Mouse (Mus musculus) kidney, adult 18-20 months (tissue): ENCODE data around the gene Pars2.

Source experiments
- DNase-seq: peaks from one replicate; pipeline ENCODE4 v3.0.0; 2021

The Pars2 gene

DNA sequence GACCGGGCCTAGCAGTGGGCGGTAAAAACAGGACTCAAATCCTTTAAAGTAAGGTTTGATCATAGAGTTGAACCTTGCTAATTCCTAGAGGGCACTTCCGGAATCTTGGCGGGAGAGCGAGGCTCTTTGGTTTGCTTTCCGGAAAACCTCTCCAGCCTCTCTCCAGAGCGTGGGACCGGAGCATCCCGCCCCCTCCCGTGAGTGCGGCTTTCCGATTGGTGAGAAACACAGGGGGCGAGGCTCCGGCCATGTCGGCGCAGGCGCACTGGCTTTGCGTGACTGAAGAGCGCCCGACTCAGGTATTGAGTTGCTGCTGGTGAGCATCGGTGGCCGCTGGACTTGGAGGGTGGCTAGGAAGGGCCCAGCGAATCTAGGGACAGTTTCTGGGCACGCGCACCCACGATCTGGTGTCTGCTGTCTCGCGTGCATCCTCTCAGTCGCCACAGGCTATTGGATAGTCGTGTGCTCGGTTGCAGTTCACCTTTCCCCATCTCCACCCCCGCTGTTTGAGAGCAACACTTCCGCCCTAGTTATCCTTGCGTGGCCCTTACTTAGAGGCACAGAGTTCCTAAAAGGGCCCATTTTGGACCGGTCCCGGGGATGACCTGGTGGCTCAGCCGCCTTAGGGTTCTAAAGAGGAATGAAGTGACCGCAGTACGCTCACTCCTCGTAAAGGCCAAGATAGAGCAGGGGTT is at the start of gene Pars2:
TSS of gene Pars2 (plus strand) at position 237 of the 695 bp plus-strand sequence.
- peak; percentile 95 for DNase-seq

DNA sequence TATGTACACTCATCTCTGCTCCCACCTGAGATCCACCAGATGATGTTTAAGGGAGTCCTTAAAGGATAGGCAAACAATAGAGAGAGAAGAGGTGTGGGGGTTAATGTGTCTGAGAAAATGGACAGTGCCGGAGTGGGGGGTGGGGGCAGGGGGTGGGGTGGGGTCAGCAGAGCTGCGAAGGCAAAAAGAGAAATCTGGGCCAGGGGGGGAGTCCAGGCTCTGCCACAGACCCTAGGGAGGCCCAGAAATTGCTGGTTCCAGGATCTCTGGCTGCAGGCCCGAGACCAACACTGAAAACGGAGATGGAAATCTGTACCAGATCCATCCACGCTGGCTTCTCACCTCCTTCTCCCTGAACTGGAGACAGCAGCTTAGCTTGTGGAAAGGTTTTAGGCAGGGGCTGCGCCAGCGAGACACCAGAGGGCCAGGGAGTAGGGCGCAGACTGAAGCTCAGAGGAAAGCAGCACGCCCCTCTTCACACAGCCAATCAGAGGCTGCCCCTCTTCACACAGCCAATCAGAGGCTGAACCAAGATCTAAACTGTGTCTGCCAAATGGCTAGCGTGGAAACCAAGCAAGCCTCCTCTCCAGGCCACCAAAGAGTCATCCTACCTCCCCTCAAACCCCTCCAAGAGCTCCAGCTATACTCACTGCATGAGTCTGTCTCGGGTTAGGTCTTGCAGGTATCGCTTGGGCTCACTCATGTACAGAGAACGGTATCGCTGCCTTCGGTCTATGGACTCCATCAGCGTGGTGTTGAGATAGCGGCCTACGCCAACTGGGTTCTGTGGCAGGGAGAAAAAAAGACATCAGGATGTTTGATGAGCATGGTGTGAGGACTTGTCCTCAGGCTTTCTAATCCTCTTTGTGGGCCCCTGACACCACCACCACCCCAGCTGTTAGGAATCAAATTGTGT is 44.0 kb upstream of the Pars2 start:
- no peak for DNase-seq

DNA sequence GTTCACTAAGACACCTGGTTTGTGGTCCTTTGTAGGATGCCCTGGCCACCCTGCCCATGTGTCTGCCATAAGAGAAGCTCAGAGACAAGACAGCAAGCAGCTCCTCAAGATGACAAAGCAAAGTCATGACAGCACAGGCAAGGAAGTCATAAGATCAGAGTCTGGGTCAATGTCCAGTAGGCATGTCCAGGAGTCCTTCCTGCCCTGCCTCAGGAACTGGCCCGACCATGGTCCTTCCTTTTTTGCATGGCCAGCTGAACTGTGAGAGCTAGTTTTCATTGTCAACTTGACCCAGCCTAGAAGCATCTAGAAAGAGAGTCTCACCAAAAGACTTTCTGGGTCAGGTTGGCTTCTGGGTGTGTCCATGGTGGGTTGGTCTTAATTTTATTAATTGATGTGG is 43.0 kb upstream of the Pars2 start:
- no peak for DNase-seq

DNA sequence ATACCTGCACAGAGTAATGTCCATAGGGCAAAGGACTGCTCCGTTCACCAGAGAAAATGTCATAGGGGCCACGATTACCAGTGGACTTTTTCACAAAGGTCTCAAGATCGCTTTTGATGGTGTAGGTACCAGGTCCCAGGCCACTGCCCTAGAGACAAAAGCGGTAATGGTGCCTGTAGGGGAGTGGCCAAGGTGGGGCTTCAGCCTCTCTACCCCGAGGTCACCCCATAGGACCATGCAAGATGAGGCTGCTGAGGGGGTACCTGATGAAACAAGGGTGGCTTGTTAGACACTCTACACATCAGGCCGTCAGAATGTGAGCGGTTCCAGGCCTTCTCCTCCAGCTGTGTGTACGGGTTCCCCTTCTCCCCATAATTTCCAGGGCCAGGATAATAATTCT is 37.8 kb upstream of the Pars2 start:
- no peak for DNase-seq

DNA sequence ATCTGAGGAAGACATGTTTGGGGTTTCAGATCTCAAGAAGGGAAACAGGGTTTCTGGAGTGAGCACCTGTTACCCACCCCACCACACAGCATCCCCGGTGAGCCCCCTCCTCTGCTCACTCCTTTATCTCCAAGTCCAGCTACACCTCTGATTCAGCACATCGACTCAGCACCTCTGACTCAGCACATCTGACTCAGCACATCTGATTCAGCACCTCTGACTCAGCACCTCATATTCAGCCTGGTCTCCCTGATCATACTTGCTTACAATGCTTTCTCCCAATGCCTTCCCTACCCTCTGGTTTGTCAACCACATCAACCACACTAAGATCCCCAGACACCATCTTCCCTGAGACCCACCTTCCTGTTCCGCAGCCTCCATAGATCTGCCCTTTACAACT is 37.3 kb upstream of the Pars2 start:
- DNase-seq, result no peak

DNA sequence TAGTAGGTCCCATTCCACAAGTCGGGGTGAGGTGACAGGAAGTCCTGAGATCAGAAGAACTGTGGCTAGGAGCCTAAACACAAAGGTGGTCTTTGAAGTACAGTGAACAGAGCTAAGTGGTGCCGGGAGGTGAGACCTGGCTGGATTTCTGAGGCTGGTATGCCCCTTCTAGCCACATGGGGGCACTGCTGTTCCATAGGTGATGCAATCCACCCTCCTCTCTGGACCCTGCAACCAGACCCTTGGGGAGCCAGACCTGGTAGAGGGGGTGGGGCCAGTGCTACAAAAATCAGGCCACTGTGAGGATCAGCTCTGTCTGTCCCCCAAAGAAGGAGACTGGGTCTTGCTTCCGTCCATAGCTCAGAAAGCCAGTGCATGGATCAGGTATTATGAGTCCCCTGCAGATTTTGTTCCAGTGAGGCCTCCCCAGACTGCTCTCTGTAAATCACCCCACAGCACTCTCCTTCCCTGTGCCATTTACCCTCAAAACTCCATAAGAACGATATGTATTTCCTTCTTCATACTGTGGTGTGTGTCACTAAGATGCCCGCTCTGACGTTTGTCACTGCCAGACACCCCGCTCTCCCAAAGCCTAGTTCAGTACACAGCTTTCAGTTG is 36.6 kb upstream of the Pars2 start:
- peak; percentile 78 for DNase-seq

DNA sequence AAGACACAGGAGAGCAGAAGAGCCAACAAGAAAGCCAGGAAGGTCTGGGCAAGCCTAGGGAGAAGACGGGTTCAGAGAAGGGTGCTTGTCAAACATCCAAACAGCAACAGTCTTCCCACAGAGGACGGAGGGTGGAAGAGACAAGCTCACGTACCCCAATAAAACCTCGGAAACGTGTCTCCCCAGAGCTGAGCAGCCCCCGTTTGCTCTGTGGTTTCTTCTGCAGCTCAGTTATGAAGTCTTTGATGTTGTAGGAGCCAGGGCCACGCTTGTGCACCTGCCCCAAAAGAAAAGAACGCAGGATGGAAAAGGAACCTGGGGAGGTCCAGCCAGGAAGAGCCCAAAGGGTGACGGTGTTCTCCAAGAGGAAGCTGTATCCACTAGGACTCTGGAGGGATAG is 36.0 kb upstream of the Pars2 start:
- DNase-seq, result no peak

DNA sequence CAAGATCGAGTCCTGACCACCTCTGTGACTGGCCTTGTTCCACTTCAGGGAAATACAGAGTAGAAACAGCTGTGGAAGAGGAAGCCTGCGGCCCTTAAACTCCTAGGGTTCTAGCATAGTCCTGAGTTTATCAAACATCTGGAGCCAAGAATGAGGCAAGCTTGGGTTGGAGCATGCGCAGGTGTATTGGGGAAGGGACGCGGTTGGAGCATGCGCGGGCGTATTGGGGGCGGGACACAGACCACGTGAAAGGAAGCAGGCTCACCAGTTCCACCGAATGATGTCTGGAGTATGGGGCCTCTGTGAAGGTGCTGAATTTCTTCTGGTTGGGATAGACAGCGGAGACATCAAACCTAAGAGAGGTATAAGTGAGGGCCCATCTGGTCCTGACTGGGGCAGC is 35.2 kb upstream of the Pars2 start:
- no peak for DNase-seq

DNA sequence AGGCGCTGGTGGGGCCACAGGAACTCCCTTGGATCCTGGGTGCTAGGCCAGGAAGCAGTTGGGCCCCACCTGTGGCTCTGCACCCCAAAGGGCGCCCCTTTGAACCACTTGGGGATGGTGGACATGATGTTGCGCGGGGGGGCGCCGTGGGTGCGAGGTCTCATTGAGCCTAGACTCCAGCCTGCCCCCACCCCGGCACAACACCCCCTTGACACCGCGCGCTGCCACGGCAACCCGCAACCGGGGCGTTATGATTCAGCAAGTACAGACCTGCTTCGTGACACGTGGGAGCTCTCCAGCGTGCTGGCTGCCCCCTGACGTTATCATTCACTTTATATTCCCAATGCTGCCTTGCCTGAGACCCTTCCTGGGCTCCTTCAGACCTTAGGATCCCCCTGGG is 33.8 kb upstream of the Pars2 start, which contains the start of gene Lexm:
TSS of gene Lexm (minus strand) at position 186 of the 400 bp plus-strand sequence.
- no peak for DNase-seq

DNA sequence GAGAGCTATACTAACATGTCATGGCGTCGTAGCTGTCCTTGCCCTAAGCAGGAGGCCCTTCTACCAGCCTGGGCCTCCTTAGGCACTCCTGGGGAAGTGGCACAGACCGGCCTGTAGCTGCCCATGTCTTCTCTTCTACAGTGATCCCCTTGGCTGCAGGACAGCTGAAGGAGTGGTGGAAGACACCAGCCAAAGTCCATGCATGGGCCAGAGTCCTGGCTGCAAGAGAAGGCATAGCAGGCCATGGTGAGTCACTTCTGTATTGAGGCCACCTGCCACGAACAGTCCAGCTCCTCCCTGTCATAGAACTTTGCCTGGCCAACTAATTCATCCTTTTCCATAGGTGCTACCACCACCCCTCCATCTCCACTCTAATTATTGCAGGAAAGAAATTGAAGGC is 32.0 kb upstream of the Pars2 start:
- DNase-seq, result no peak

DNA sequence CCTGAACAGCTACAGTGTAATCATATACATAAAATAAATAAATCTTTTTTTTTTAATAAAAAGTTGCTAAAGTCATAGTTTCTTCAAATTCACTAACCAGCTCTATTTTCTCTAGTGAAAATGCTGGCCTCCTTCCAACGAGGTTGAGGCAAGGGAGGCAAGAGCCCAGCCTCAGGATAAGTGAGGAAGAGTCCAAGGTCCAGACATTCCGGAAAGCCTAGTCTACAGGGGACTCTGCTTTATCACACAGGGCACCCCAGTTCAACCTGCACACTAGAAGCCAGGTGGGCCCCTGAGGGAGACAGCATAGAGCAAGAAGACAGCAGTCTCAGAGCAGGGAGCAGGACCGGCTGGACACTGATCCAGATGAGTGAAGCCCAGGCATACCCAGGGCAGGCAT is 29.4 kb upstream of the Pars2 start:
- no peak for DNase-seq

DNA sequence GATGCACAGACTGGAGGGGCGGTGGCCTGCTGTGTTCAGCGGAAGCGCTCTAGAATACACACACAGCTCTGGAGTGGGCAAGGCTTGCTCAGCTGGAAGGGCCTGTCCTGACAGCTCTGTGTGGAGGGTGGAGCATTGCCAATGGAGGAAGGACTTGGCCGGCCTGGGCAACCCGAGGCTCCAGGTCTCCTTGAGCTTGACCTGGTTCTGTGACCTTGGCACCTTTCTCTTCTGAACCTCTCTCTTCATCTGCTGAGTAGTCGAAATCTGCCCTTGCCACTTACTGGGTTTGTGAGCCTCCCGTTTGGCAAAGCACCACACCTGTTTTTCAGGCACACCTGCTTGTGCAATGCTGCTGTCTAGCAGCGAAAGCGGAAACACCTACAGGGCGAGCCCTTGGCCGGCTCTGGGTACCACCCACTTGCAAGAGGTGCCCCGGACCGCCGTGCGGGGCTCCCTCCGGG is 28.8 kb upstream of the Pars2 start, which contains the start of gene Ttc22:
TSS of gene Ttc22 (plus strand) at position 403 of the 464 bp plus-strand sequence.
- DNase-seq, result peak; percentile 77

DNA sequence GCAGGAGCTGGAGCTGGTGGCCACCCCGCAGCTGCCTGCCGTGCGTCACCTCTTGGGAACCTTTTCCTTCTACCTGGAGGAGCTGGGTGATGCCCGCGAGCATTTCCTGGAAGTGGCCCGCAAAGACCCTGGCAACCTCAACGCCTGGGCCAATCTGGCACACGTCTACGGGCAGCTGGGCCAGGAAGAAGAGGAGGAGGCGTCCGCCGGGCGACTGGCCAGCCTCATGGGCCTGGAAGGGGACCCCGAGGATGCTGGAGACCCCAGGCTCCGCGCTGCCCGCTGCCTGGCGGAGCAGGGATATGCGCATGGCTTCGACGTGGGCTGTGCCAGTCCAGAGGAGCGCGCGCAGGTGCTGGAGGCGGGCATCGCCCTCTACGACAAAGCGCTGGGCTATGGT is 28.2 kb upstream of the Pars2 start:
- DNase-seq, result no peak

DNA sequence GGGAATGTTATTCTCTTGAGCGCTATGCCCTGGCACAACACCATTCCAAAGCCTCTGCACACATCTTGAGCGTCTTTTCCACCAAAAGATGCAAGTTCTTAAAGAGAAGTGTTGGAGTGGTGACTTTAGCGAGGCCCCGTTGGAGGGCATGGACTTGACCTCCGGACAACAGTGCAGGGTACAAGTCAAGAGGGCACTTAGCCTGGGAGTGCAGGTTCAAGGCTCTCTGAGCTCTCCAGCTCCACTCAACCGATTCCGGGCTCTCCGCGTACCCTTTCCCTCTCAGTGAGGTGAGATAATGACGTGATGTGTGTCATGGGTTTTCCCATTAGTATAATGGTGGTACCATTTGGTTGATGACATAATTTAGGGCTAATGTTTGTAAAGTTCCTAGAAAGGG is 26.6 kb upstream of the Pars2 start:
- DNase-seq, result no peak

DNA sequence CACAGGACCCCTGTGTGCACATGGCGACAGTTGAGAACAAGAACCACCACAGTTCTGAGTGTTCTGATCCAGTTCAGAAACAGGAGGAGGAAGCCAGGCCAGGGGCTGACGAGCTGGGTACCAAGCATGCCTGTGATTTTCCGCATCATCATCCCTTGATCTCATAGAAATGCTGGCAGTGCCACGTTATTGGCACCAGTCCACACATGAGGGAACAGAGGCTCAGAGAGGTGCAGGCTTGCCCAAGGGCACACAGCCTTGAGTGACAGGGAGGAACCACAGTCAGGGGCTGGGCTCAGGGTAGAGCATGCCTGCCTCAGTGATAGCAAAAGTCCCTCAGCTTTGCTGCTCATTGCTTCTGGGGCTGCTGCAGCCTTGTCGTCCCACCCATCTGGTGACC is 23.1 kb upstream of the Pars2 start:
- DNase-seq, result no peak

DNA sequence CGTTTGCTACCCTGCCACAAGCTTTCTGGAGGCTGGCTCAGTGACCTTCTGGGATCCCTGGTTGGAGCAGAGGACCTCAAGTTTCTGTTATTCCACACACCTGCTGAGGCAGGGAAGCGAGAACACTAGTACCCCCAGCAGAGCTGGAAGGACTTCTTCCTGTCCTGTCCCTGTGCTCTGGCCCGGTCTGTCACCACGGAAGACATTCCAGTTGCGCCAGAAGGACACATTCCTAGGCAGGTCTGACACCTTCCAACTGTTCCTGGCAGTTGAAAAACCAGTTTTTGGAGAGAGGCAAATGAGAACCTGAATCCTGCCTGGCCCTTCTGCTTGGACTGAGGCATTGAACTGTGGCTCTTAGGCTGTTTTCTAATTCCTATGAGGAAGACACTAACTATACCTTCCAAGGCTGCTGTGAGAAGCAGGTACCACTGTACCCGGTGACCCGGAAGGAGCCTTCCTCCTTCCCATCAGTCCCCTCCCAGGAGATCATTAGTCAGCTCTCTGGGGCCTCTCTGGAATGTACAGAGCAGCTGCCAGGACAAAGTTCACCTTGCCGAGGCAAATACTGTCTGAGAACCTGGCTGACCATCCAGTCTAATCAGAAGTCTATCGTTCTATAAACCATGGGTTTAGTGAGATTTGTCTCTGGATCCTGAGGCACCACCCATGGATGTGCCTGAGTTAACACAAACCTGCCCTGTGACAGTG is 22.1 kb upstream of the Pars2 start:
- peak; percentile 71 for DNase-seq

DNA sequence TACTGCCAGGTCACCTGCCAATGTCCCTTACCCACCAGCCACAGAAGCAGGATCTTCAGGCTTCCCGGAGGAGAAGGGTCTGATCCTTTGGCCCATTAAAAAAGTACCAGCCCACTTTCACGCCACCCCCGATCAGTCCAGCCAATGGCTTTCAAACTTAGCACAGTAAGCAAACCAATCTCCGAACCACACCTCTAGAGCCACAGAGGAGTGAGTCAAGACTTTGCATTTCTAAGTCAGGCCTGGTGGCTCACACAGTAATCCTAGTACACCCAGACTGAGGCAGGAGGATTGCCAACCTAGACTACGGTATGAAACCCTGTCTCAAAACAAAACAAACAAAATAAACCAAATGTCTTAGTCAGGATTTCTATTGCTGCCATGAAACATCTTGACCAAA is 21.5 kb upstream of the Pars2 start:
- DNase-seq, result no peak

DNA sequence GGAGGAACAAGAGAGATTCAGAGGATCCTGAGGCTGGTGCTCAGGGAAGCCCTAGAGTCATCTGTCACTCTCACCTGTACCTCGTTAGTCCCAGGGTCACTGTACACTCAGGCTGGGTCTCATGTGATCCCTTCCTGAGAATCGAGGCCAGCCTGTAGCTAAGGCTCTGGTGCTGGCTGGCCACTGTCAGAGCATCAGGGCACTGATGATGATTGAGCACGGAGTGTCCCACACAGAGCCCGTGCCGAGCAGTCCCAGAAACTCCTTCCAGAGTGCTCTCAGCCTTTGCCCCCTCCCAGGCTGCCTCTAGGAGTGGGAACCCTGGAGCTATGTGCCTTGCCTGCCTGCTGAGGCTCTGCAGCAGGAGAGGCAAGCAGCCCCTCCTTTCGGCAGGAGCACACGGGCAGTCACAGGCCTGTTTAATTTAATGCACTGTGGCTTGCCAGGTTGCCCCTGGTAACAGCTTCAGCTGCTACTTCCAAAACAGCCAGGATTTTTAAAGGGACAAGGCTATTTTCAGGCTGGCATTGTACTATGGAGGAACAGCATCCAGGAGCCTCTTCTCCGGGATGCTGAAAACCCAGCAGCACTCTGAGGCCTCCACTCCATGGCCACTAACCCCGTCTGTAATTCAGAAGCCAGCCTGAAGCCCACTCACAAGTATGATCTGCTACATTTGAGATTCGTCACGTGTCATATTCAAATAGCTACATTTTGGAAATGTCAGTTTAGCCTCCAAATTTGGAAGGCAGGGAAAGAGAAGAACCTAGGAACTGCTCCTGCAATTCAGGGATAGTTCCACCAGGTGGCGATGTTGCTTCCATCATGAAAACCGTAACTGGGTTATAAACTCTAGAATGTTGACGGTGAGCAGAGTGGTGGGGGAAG is 20.3 kb upstream of the Pars2 start:
- peak; percentile 82 for DNase-seq

DNA sequence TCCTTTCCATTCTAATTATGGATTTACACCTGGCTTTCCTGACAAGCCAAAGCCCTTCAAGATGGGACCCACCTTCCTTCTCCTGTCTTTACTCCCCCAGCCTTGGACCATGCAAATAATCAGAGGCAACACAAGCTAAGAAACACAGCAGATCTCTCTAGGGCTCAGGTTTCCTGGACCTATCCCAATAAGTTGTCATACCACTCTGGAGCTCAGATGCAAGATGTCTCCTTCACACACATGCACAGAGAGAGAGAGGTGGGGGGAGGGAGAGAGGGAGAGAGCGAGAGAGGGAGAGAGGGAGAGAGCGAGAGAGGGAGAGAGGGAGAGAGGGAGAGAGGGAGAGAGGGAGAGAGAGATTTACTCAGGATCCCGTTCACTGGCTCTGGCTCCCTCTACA is 18.6 kb upstream of the Pars2 start:
- DNase-seq, result no peak

DNA sequence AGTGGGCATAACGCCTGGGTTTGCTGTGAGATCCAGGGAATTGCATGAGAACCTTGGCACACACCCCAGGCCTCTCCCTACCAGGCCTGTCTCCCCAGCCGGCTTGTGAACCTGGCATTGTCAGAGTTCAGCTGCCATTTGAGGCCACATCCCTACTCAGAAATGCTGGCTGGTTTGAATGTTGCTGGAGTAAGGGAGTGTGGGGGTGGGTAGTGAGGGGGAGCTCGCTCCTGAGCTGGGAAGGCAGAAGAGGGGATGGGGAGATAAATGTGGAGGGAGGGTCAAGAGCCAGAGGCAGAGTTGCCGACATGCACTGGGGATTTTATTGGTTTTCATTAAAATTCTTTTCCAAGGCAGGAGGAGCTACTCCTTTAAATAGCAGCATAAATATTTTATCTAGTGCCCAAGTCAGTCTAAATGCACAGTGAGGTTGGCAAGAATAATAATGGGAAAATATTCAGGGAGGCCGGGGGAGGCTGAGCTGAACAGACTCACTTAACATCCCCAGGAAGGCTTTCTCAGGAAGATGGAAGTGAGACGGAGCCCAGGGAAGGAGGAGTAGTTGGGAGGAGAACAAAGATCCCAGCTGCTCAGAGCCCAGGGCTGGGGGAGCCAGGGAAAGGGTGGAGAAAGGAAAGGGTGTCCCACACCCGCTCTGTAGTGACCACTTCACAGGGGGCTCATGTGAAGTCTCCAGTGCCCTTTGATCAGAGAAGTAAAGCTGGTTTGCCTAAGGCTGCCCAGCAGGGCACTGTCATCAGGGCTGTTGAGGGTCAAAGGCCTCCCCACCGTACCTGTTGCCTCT is 17.4 kb upstream of the Pars2 start:
- DNase-seq, result no peak

DNA sequence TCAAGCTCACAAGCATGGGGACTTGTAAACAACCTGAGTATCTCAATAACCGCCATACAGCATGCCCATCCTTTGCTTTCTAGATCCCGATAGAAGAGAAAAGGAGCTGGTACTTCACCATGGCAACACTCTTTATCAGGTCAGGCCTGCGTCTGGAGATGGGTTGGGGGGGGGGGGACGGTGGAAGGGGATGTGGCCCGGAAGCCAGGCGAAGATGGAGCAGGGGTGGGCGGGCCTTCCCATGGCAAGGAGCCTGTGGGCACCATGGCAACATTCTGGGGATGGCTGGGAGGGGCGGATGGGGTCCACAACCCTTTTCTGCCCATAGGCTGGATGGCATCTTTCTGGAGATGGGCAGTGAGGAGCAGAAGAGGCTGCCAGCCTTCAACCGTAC is 16.8 kb upstream of the Pars2 start:
- DNase-seq, result no peak
